Mouse (Mus musculus): ENCODE measurements around the gene Duoxa1. TPM values are rescaled to one million over a fixed set of nuclear protein-coding genes. Genes with fewer than 3 reads are reported as not detected.
"Not testable (repeated sequence)": the region's sequence is repeated elsewhere in the genome, so short reads cannot be mapped to it uniquely, and the experiment has no call there.

The Duoxa1 gene
- total and polyA plus RNA-seq, 2 experiments from 2014 or later: not detected

DNA sequence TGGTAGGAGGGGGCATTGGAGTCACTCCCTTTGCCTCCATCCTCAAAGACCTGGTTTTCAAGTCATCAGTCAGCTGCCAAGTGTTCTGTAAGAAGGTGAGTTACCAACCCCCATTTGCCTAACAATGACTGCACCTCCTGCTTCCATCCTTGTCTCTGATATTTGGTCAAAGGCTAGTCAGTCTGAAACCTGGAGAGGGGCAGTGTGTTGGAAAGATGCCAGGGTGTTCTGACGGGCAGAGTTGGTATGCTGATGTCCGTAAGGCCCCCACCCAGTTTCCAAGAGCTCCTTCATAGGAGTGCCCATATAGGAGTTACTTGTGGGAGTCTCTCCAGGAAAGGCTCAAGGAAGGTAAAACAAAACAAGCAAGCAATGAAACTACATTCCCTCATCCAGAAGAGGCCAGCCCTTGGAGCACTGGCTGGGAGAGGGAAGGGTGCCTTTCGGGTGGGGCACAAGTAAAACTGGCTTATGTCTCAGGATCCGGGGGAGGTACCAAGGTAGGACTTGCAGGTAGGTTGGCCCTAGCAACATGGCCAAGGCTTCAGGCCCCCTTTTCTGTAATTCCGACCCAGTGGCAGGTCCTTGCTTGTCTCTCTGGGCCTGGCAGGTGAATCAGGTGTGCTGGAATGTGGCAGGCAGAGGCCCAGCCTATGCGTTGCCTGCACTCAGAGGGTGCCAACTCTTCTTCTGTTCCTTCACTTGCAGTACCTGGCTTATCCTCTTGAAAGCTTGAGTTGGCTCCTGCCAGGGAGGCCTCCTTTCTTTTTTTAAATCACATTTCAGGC is 31.8 kb upstream of the Duoxa1 start:
- no peaks in the 10 kb centered on the region for H3K9me3 ChIP-seq (replicated peaks; ENCODE audit: control insufficient read depth, low read length)
- H3K4me2 ChIP-seq (ENCODE audit: low read depth, low read length): no peak overlapping the region
- H3K4me1 ChIP-seq (ENCODE audit: control insufficient read depth, insufficient read depth): peaks cover 5% of the 10 kb centered on the region
- H3K36me3 ChIP-seq (replicated peaks; ENCODE audit: control insufficient read depth, insufficient read depth, low read length): no peaks in the 10 kb centered on the region
- H3K27ac ChIP-seq (ENCODE audit: low read depth): no peak overlapping the region
- H3K4me3 ChIP-seq (ENCODE audit: low read depth, low read length): no peak overlapping the region
- DNase-seq (ENCODE audit: low spot score) (no peak), ATAC-seq (ENCODE audit: insufficient read depth, low read depth) (no peak)
- 72% methylated on average over 6 of the region's 6 CpGs for WGBS
- no peak overlapping the region for H3K9ac ChIP-seq (replicated peaks; ENCODE audit: low read depth, low read length)
- H3K27me3 ChIP-seq (ENCODE audit: control insufficient read depth, insufficient read depth, low read length): peaks cover 4% of the 10 kb centered on the region; the same call in 1 of the 2 replicates
- no peak for TF ChIP-seq CTCF (IDR thresholded peaks at IDR 0.05; ENCODE audit: low read depth)
- no peak for TF ChIP-seq EP300 (IDR thresholded peaks at IDR 0.05; ENCODE audit: low read depth)

- Histone ChIP-seq H3K36me3 (replicated peaks; ENCODE audit: control insufficient read depth, insufficient read depth, low read length) (no peaks in the 10 kb centered on the region), H3K27me3 (ENCODE audit: control insufficient read depth, insufficient read depth, low read length) (no peaks in the 10 kb centered on the region), H3K4me1 (ENCODE audit: control insufficient read depth, insufficient read depth) (no peaks in the 10 kb centered on the region), H3K4me3 (ENCODE audit: low read depth, low read length) (no peak overlapping the region), H3K9ac (replicated peaks; ENCODE audit: low read depth, low read length) (no peak overlapping the region), H3K9me3 (replicated peaks; ENCODE audit: control insufficient read depth, low read length) (no peaks in the 10 kb centered on the region), H3K27ac (ENCODE audit: low read depth) (no peak overlapping the region), H3K4me2 (ENCODE audit: low read depth, low read length) (no peak overlapping the region)
- ATAC-seq (ENCODE audit: insufficient read depth, low read depth) (no peak), DNase-seq (ENCODE audit: low spot score) (no peak)
- WGBS: 58% methylated on average over 21 of the region's 21 CpGs
- TF ChIP-seq CTCF (IDR thresholded peaks at IDR 0.05; ENCODE audit: low read depth) (no peak), EP300 (IDR thresholded peaks at IDR 0.05; ENCODE audit: low read depth) (no peak)
Observed at GRCm38 (mm10) chr2:122337291-122337690, 23.8 kb upstream of the Duoxa1 start.

DNA sequence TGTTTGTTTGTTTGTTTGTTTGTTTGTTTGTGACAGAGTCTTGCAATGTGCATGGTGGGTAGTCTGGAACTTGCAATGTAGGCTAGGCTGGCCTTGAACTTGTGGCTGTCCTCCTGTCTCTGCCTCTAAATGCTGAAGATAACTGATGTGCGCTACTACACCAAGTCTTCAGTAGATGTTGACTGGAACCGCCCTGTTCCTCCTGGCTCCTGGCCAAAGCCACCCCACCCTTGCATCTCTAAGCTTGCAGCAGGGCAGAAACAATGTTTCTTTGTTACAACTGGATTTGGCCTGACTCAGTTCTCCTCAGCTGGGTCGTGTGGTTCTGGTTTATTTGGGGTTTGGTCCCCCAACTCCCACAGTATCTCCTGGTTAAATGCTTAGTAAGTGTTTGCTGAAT is 20.6 kb upstream of the Duoxa1 start:
- WGBS: 49% methylated on average over 3 of the region's 3 CpGs
- H3K4me2 ChIP-seq (ENCODE audit: low read depth, low read length): no peak overlapping the region
- TF ChIP-seq EP300 (IDR thresholded peaks at IDR 0.05; ENCODE audit: low read depth) (no peak), CTCF (IDR thresholded peaks at IDR 0.05; ENCODE audit: low read depth) (no peak)
- H3K27me3 ChIP-seq (ENCODE audit: control insufficient read depth, insufficient read depth, low read length): no peaks in the 10 kb centered on the region
- no peaks in the 10 kb centered on the region for H3K9me3 ChIP-seq (replicated peaks; ENCODE audit: control insufficient read depth, low read length)
- ATAC-seq (ENCODE audit: insufficient read depth, low read depth): no peak
- no peak for DNase-seq (ENCODE audit: low spot score)
- no peak overlapping the region for H3K9ac ChIP-seq (replicated peaks; ENCODE audit: low read depth, low read length)
- H3K27ac ChIP-seq (ENCODE audit: low read depth): no peak overlapping the region
- no peak overlapping the region for H3K4me3 ChIP-seq (ENCODE audit: low read depth, low read length)
- H3K36me3 ChIP-seq (replicated peaks; ENCODE audit: control insufficient read depth, insufficient read depth, low read length): no peaks in the 10 kb centered on the region
- no peaks in the 10 kb centered on the region for H3K4me1 ChIP-seq (ENCODE audit: control insufficient read depth, insufficient read depth)

GRCm38 (mm10) chr2:122332222-122332621 is 18.7 kb upstream of the Duoxa1 start:
- ATAC-seq (ENCODE audit: insufficient read depth, low read depth): no peak
- 91% methylated on average over 3 of the region's 3 CpGs for WGBS
- TF ChIP-seq CTCF (IDR thresholded peaks at IDR 0.05; ENCODE audit: low read depth) (no peak), EP300 (IDR thresholded peaks at IDR 0.05; ENCODE audit: low read depth) (no peak)

DNA sequence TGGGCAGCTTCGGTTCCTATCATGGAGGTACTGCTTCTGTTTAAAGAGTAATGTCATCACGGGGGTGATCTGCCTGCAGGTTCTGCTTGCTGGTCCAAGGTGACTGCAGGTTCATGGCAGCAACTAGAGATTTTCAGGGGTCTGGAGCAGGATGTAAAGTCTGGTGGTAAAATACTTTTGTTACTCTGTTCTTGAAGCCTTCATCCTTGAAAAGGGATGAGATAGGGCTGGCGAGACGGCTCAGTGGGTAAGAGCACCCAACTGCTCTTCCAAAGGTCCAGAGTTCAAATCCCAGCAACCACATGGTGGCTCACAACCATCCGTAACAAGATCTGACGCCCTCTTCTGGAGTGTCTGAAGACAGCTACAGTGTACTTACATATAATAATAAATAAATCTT is 16.8 kb upstream of the Duoxa1 start:
- 82% methylated on average over 4 of the region's 6 CpGs for WGBS
- not testable (repeated sequence) for DNase-seq (ENCODE audit: low spot score); H3K4me1 ChIP-seq (ENCODE audit: control insufficient read depth, insufficient read depth); ATAC-seq (ENCODE audit: insufficient read depth, low read depth); H3K27ac ChIP-seq (ENCODE audit: low read depth); H3K27me3 ChIP-seq (ENCODE audit: control insufficient read depth, insufficient read depth, low read length); H3K4me2 ChIP-seq (ENCODE audit: low read depth, low read length); H3K9me3 ChIP-seq (replicated peaks; ENCODE audit: control insufficient read depth, low read length); H3K9ac ChIP-seq (replicated peaks; ENCODE audit: low read depth, low read length); H3K4me3 ChIP-seq (ENCODE audit: low read depth, low read length); H3K36me3 ChIP-seq (replicated peaks; ENCODE audit: control insufficient read depth, insufficient read depth, low read length)

More at GRCm38 (mm10) chr2:122332222-122332621, 18.7 kb upstream of the Duoxa1 start:
- Histone ChIP-seq H3K9ac (replicated peaks; ENCODE audit: low read depth, low read length) (no peak overlapping the region), H3K4me2 (ENCODE audit: low read depth, low read length) (no peak overlapping the region), H3K36me3 (replicated peaks; ENCODE audit: control insufficient read depth, insufficient read depth, low read length) (no peaks in the 10 kb centered on the region), H3K27me3 (ENCODE audit: control insufficient read depth, insufficient read depth, low read length) (no peaks in the 10 kb centered on the region), H3K4me1 (ENCODE audit: control insufficient read depth, insufficient read depth) (no peaks in the 10 kb centered on the region), H3K27ac (ENCODE audit: low read depth) (no peak overlapping the region), H3K9me3 (replicated peaks; ENCODE audit: control insufficient read depth, low read length) (no peaks in the 10 kb centered on the region), H3K4me3 (ENCODE audit: low read depth, low read length) (no peak overlapping the region)
- no peak for DNase-seq (ENCODE audit: low spot score)

DNA sequence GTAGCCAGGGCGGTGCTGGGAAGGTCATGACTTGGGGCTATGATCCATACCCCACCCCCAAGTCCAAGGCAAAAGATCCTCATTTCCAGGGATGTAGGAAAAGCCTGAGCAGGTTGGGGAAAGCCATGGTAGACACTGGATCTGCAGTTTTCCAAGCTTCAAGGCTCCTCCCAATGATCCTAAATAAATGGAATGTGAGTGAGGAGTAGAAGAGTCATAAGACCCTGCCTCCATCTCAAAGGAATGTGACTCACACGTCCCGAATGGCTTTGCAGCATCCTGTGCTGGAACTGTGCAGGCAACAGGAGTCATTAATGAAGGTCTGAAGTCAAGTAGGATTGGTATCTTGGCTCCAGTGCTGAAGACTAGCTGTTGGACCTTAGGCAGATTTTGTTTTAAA is 14.5 kb upstream of the Duoxa1 start:
- DNase-seq (ENCODE audit: low spot score) (no peak), ATAC-seq (ENCODE audit: insufficient read depth, low read depth) (no peak)
- no peaks in the 10 kb centered on the region for H3K4me1 ChIP-seq (ENCODE audit: control insufficient read depth, insufficient read depth)
- H3K9ac ChIP-seq (replicated peaks; ENCODE audit: low read depth, low read length): no peak overlapping the region
- H3K36me3 ChIP-seq (replicated peaks; ENCODE audit: control insufficient read depth, insufficient read depth, low read length): no peaks in the 10 kb centered on the region
- H3K9me3 ChIP-seq (replicated peaks; ENCODE audit: control insufficient read depth, low read length): no peaks in the 10 kb centered on the region
- H3K4me2 ChIP-seq (ENCODE audit: low read depth, low read length): no peak overlapping the region
- TF ChIP-seq EP300 (IDR thresholded peaks at IDR 0.05; ENCODE audit: low read depth) (no peak), CTCF (IDR thresholded peaks at IDR 0.05; ENCODE audit: low read depth) (no peak)
- WGBS: 27% methylated on average over 3 of the region's 3 CpGs
- no peak overlapping the region for H3K27ac ChIP-seq (ENCODE audit: low read depth)
- H3K4me3 ChIP-seq (ENCODE audit: low read depth, low read length): no peak overlapping the region
- no peaks in the 10 kb centered on the region for H3K27me3 ChIP-seq (ENCODE audit: control insufficient read depth, insufficient read depth, low read length)
